ENCODE assay signal across 16 mouse cellular contexts in genomic region chr2:79519799-79520449, GRCm38 (mm10).
A peak's percentile ranks its signal among the peaks of the same experiment; 100 is the strongest.
DNase-seq lines count a peak whose midpoint lies in the region; ATAC-seq and TF ChIP-seq lines count a peak whose summit lies in the region.
"Had no signal": no experiment of that assay in that cellular context is flagged by ENCODE, and none has a peak within 500 bp of the region (broad histone marks: within the 10 kb centered on the region; RNA-seq: fewer than 3 reads in every experiment).

No protein-coding gene starts in this region.

- no peak overlapping the region for H3K27ac ChIP-seq in heart, embryonic 15.5 days
- H3K27ac ChIP-seq in layer of hippocampus, adult 2 months: no peak overlapping the region
- H3K27ac ChIP-seq: forebrain, embryonic 13.5 days; limb, embryonic 12.5 days; liver, embryonic 12.5 days had no signal

- 0 out of 2 replicates have a peak overlapping the region, but pooled peaks have one; percentile 11 for H3K4me2 ChIP-seq in heart, embryonic 15.5 days
- H3K4me2 ChIP-seq: forebrain, embryonic 13.5 days; limb, embryonic 12.5 days; liver, embryonic 12.5 days; lung, embryonic 14.5 days had no signal

- no peak for ATAC-seq in heart, embryonic 15.5 days (replicated peaks; ENCODE audit: insufficient number of reproducible peaks, insufficient read depth, low FRiP score, low read depth)
- ATAC-seq: forebrain, embryonic 13.5 days; liver, embryonic 12.5 days; Patski had no signal

- no peaks in the 10 kb centered on the region for H3K36me3 ChIP-seq in heart, embryonic 15.5 days
- H3K36me3 ChIP-seq: limb, embryonic 12.5 days; liver, embryonic 12.5 days had no signal

- DNase-seq in heart, postnatal 36 days: no peak
- DNase-seq in ES-CJ7 (ENCODE audit: low read depth, low spot score) (peak; percentile 28), R1 (ENCODE audit: low read depth, low spot score) (peak; percentile 47)
- DNase-seq in large intestine, adult 2 months (ENCODE audit: low read depth, low spot score): peak; percentile 50
- no peak for DNase-seq in layer of hippocampus, adult 2 months (ENCODE audit: low spot score in 2 of 2)
- DNase-seq in left cerebral cortex, postnatal 14 days (ENCODE audit: low spot score in 2 of 2): no peak
- DNase-seq in frontal cortex, postnatal 36 days (ENCODE audit: low spot score in 2 of 2): no peak
- DNase-seq: cerebellum, adult 9-10 months; gastrocnemius, postnatal 14 days; lung, embryonic 14.5 days; lung, postnatal 4 days had no signal

- H3K4me3 ChIP-seq in heart, embryonic 15.5 days: no peak overlapping the region
- no peak overlapping the region for H3K4me3 ChIP-seq in layer of hippocampus, adult 2 months
- H3K4me3 ChIP-seq: forebrain, embryonic 13.5 days; limb, embryonic 12.5 days; liver, embryonic 12.5 days had no signal

- H3K4me1 ChIP-seq in heart, embryonic 15.5 days (replicated peaks): peaks cover 12% of the 10 kb centered on the region
- H3K4me1 ChIP-seq: forebrain, embryonic 13.5 days; liver, embryonic 12.5 days had no signal

- no peaks in the 10 kb centered on the region for H3K27me3 ChIP-seq in heart, embryonic 15.5 days
- H3K27me3 ChIP-seq: forebrain, embryonic 13.5 days; liver, embryonic 12.5 days; Patski had no signal

- no peaks in the 10 kb centered on the region for H3K9me3 ChIP-seq in heart, embryonic 15.5 days (replicated peaks)
- H3K9me3 ChIP-seq: forebrain, embryonic 13.5 days; limb, embryonic 12.5 days; liver, embryonic 12.5 days had no signal

- no peak for TF ChIP-seq CTCF in layer of hippocampus, adult 2 months (conservative IDR thresholded peaks at IDR 0.05)

- intact Hi-C loops in heart, postnatal 36 days (cut with DNase I): loop anchor here (2.0 kb wide), 1 partner anchor 13 kb away; no protein-coding TSS in a partner anchor
- intact Hi-C loops in left cerebral cortex, postnatal 14 days (cut with DNase I): loop anchor here (10.0 kb wide), 1 partner anchor 755 kb away; no protein-coding TSS in a partner anchor

- WGBS in heart, embryonic 15.5 days: 51% methylated on average over 6 of the region's 6 CpGs
- WGBS in large intestine, adult 2 months: 34% methylated on average over 6 of the region's 6 CpGs

- no peak overlapping the region for H3K9ac ChIP-seq in heart, embryonic 15.5 days
- H3K9ac ChIP-seq: forebrain, embryonic 13.5 days; limb, embryonic 12.5 days; liver, embryonic 12.5 days; lung, embryonic 14.5 days had no signal

Comparison
In these comparisons a context has a peak if more than half of its experiments do, and no peak if none do; other contexts are left out.
1. DNase-seq: peak in ES-CJ7 (single experiment), R1 (single experiment) and large intestine, adult 2 months (single experiment); none in heart, postnatal 36 days (0 of 2), layer of hippocampus, adult 2 months (0 of 2), left cerebral cortex, postnatal 14 days (0 of 2) and frontal cortex, postnatal 36 days (0 of 2).